Mouse (Mus musculus): ENCODE results near the gene Olfr372.
"Not testable (repeated sequence)": the region's sequence is repeated elsewhere in the genome, so short reads cannot be mapped to it uniquely, and the experiment has no call there.

DNA sequence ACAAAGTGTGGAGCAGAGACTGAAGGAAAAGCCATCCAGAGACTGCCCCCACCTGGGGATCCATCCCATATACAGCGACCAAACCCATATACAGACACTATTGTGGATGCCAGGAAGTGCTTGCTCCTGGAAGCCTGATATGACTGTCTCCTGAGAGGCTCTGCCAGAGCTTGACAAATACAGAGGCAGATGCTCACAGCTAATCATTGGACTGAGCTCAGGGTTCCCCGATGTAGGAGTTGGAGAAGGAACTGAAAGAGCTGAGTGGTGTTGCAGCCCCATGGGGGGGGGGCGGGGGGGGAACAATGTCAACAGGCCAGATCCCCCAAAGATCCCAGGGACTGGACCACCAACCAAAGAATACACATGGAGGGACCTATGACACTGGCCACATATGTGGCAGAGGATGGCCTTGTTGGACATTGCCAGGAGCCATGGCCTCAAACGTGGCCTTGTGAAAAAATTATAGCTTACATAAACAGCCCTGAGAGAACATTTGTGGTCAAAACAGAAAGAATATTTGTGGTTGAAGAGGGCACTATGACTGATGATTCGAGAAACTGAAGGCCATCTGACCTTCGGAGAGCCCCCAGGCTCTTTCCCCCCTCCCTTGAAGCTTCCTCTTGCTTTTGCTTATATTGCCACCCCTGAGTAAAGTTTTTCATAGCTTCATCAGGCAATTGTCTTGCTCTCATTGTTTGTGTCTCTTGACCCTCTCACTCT is 27.4 kb upstream of the Olfr372 start:
- TF ChIP-seq CTCF (IDR thresholded peaks at IDR 0.05; ENCODE audit: control insufficient read depth, insufficient read depth, low read length); POLR2A (IDR thresholded peaks at IDR 0.05; ENCODE audit: borderline replicate concordance, control insufficient read depth, low read depth, low read length): not testable (repeated sequence)
